Mouse (Mus musculus) neural tube, postnatal 0 days (tissue): ENCODE measurements around the gene Fcamr. TPM values are rescaled to one million over a fixed set of nuclear protein-coding genes. Genes with fewer than 3 reads are reported as not detected.

Experiments used
- polyA plus RNA-seq: library from polyadenylated mRNA; unstranded; fragments of >200 nt; fragmentation: Nextera tagmentation; extraction: Ambion mirVana; gene quantifications from 2 replicates; pipeline ENCODE4 v1.2.1, GENCODE M21; 2015

Gene Fcamr
- polyA plus RNA-seq = not detected in 2 replicates

GRCm38 (mm10) chr1:130800602-130801001 lies at the start of gene Fcamr:
Fcamr (plus strand) TSS chr1:130800902.

GRCm38 (mm10) chr1:130826448-130826847 lies 25.7 kb downstream of the Fcamr start, which contains the start of gene Pigr:
Pigr (plus strand) TSS chr1:130826684.

Other genes with a start within 250 kb of the Fcamr start
- gene Zp3r, start 171.3 kb upstream of the Fcamr start, polyA plus RNA-seq = not detected in 2 replicates
- not detected in 2 replicates for gene C4bp, start 139.3 kb upstream of the Fcamr start, polyA plus RNA-seq
- not detected in 2 replicates for gene Gm29427, start 85.1 kb upstream of the Fcamr start, polyA plus RNA-seq
- 14.0 and 15.9 TPM in 2 replicates for gene Yod1, start 83.6 kb upstream of the Fcamr start, polyA plus RNA-seq
- 12.1 and 15.5 TPM in 2 replicates for gene Pfkfb2, start 71.6 kb upstream of the Fcamr start, polyA plus RNA-seq
- 0.66 and 0.84 TPM in 2 replicates for gene AA986860, start 68.9 kb upstream of the Fcamr start, polyA plus RNA-seq
- not detected in 2 replicates for gene Pigr, start 25.8 kb downstream of the Fcamr start, polyA plus RNA-seq
- gene Fcmr, start 64.8 kb downstream of the Fcamr start, polyA plus RNA-seq = 3.0 and 3.3 TPM in 2 replicates
- not detected in 2 replicates for gene Il24, start 86.6 kb downstream of the Fcamr start, polyA plus RNA-seq
- not detected in 2 replicates for gene Il20, start 110.5 kb downstream of the Fcamr start, polyA plus RNA-seq
- not detected in 2 replicates for gene Il19, start 139.2 kb downstream of the Fcamr start, polyA plus RNA-seq
- not detected in 2 replicates for gene Il10, start 218.9 kb downstream of the Fcamr start, polyA plus RNA-seq